Comparison of ENCODE assay signal across 8 mouse cellular contexts in the genomic region with DNA sequence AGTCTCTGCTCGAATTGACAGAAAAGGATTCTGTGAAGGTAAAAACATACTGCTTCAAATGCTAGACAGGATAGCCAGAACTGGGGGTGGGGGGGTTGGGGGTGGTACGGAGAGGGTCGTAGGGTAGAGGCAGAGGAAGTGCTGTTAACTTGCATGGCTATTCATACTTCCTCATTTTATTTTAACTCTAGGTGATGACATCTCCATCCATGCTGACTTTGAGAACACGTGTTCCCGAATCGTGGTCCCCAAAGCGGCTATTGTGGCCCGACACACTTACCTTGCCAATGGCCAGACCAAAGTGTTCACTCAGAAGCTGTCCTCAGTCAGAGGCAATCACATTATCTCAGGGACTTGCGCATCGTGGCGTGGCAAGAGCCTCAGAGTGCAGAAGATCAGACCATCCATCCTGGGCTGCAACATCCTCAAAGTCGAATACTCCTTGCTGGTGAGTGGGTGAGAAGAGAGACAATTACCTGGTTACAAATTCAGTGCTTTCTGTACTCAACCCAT. TPM values are rescaled to one million over a fixed set of nuclear protein-coding genes. Genes with fewer than 3 reads are reported as not detected.
DNase-seq lines count a peak whose midpoint lies in the region; ATAC-seq and TF ChIP-seq lines count a peak whose summit lies in the region.

No protein-coding gene starts in this region.

- H3K4me3 ChIP-seq in gastrocnemius, adult 2 months: peak overlapping the region; percentile 91
- H3K4me3 ChIP-seq in hindbrain, embryonic 10.5 days: peak overlapping the region; percentile 75

- 88% methylated on average over 12 of the region's 12 CpGs for WGBS in hindbrain, embryonic 10.5 days

- DNase-seq in gastrocnemius, adult 2 months: peak; percentile 45
- DNase-seq in gastrocnemius, postnatal 10 days: no peak
- DNase-seq in MEL-GATA-1-ER (ENCODE audit: extremely low read depth, low read depth): peak; percentile 86
- no peak for DNase-seq in hindbrain, embryonic 10.5 days (ENCODE audit: low spot score)
- peak; percentile 53 for DNase-seq in lung, postnatal 36 days
- DNase-seq in urinary bladder, postnatal 10 days (ENCODE audit: low spot score): no peak
- DNase-seq in gastrocnemius, postnatal 14 days: no peak

- TF ChIP-seq CTCF in gastrocnemius, adult 2 months (IDR thresholded peaks at IDR 0.05): no peak

- H3K36me3 ChIP-seq in hindbrain, embryonic 10.5 days: peaks cover 24% of the 10 kb centered on the region

- H3K27ac ChIP-seq in gastrocnemius, adult 2 months: peak overlapping the region; percentile 99
- no peak overlapping the region; the same call in 1 of the 2 replicates for H3K27ac ChIP-seq in hindbrain, embryonic 10.5 days

- intact Hi-C loops in gastrocnemius, adult 2 months (cut with DNase I): no loop called here
- intact Hi-C loops in gastrocnemius, postnatal 14 days (cut with DNase I; ENCODE audit: low total_unique reads): no loop called here

- H3K4me1 ChIP-seq in hindbrain, embryonic 10.5 days (replicated peaks): peaks cover 60% of the 10 kb centered on the region

- no peak for ATAC-seq in megakaryocyte-erythroid progenitor cell, adult 5-6 weeks (replicated peaks; ENCODE audit: low FRiP score, low TSS enrichment, poor library complexity, severe bottlenecking)

- no peaks in the 10 kb centered on the region for H3K27me3 ChIP-seq in hindbrain, embryonic 10.5 days (ENCODE audit: insufficient read depth, poor library complexity, severe bottlenecking)

- H3K9me3 ChIP-seq in hindbrain, embryonic 10.5 days: no peaks in the 10 kb centered on the region

RNA-seq across cellular contexts. Expression of a gene that starts 1.7 kb away (rescaled TPM):
- 100 to 1,000 TPM; 541 to 557 TPM for total RNA-seq in gastrocnemius, adult 2 months (2021)
- total RNA-seq in gastrocnemius, postnatal 10 days (2021): 100 to 1,000 TPM; 484 to 520 TPM
- 36.3 and 38.1 TPM in 2 replicates for polyA plus RNA-seq in hindbrain, embryonic 10.5 days (2016; fragmentation: Nextera tagmentation; extraction: Ambion mirVana)
- total RNA-seq in megakaryocyte-erythroid progenitor cell, adult 5-6 weeks (2014; fragmentation: Nextera tagmentation): 257 and 274 TPM in 2 replicates
- total RNA-seq in megakaryocyte-erythroid progenitor cell, adult 5-6 weeks (2017): 121 and 224 TPM in 2 replicates
- total RNA-seq in gastrocnemius, postnatal 14 days (2021): 100 to 1,000 TPM; 288 to 458 TPM

RNA-seq across cellular contexts. Expression of a gene that starts 17.3 kb away (rescaled TPM):
- total RNA-seq in gastrocnemius, adult 2 months (2021): 1 to 10 TPM in 1 of 2 experiments, not detected in 1; 1.1 TPM
- 1 to 10 TPM in 1 of 2 experiments, under 1 TPM in 1; 0.70 to 1.1 TPM for total RNA-seq in gastrocnemius, postnatal 10 days (2021)
- polyA plus RNA-seq in hindbrain, embryonic 10.5 days (2016; fragmentation: Nextera tagmentation; extraction: Ambion mirVana): 0.55 and 0.93 TPM in 2 replicates
- not detected in 2 replicates for total RNA-seq in megakaryocyte-erythroid progenitor cell, adult 5-6 weeks (2014; fragmentation: Nextera tagmentation)
- not detected in 2 replicates for total RNA-seq in megakaryocyte-erythroid progenitor cell, adult 5-6 weeks (2017)
- 1 to 10 TPM; 1.2 to 1.5 TPM for total RNA-seq in gastrocnemius, postnatal 14 days (2021)

RNA-seq across cellular contexts. Expression of a gene that starts 34.5 kb away (rescaled TPM):
- 100 to 1,000 TPM; 590 to 675 TPM for total RNA-seq in gastrocnemius, adult 2 months (2021)
- total RNA-seq in gastrocnemius, postnatal 10 days (2021): 100 to 1,000 TPM; 383 to 415 TPM
- 0.89 and 2.2 TPM in 2 replicates for polyA plus RNA-seq in hindbrain, embryonic 10.5 days (2016; fragmentation: Nextera tagmentation; extraction: Ambion mirVana)
- not detected in 2 replicates for total RNA-seq in megakaryocyte-erythroid progenitor cell, adult 5-6 weeks (2014; fragmentation: Nextera tagmentation)
- total RNA-seq in megakaryocyte-erythroid progenitor cell, adult 5-6 weeks (2017): not detected in 2 replicates
- total RNA-seq in gastrocnemius, postnatal 14 days (2021): 100 to 1,000 TPM; 460 to 465 TPM

RNA-seq across cellular contexts. Expression of a gene that starts 34.5 kb away (rescaled TPM):
- 10 to 100 TPM; 44.5 to 48.3 TPM for total RNA-seq in gastrocnemius, adult 2 months (2021)
- total RNA-seq in gastrocnemius, postnatal 10 days (2021): 10 to 100 TPM; 32.1 to 32.7 TPM
- polyA plus RNA-seq in hindbrain, embryonic 10.5 days (2016; fragmentation: Nextera tagmentation; extraction: Ambion mirVana): 25.3 and 29.4 TPM in 2 replicates
- total RNA-seq in megakaryocyte-erythroid progenitor cell, adult 5-6 weeks (2014; fragmentation: Nextera tagmentation): 18.4 and 38.1 TPM in 2 replicates
- total RNA-seq in megakaryocyte-erythroid progenitor cell, adult 5-6 weeks (2017): 56.0 and 72.8 TPM in 2 replicates
- 10 to 100 TPM; 30.3 to 34.0 TPM for total RNA-seq in gastrocnemius, postnatal 14 days (2021)

RNA-seq across cellular contexts. Expression of a gene that starts 37.0 kb away (rescaled TPM):
- under 1 TPM; 0.41 to 0.92 TPM for total RNA-seq in gastrocnemius, adult 2 months (2021)
- total RNA-seq in gastrocnemius, postnatal 10 days (2021): 1 to 10 TPM in 1 of 2 experiments, under 1 TPM in 1; 0.96 to 1.9 TPM
- 0.92 and 1.5 TPM in 2 replicates for polyA plus RNA-seq in hindbrain, embryonic 10.5 days (2016; fragmentation: Nextera tagmentation; extraction: Ambion mirVana)
- not detected in 2 replicates for total RNA-seq in megakaryocyte-erythroid progenitor cell, adult 5-6 weeks (2014; fragmentation: Nextera tagmentation)
- total RNA-seq in megakaryocyte-erythroid progenitor cell, adult 5-6 weeks (2017): not detected in 2 replicates
- 1 to 10 TPM in 1 of 2 experiments, under 1 TPM in 1; 0.66 to 1.9 TPM for total RNA-seq in gastrocnemius, postnatal 14 days (2021)

Comparison
In these comparisons a context has a peak if more than half of its experiments do, and no peak if none do; other contexts are left out.
1. DNase-seq: peak in gastrocnemius, adult 2 months (single experiment), MEL-GATA-1-ER (single experiment) and lung, postnatal 36 days (single experiment); none in gastrocnemius, postnatal 10 days (single experiment), hindbrain, embryonic 10.5 days (single experiment), urinary bladder, postnatal 10 days (single experiment) and gastrocnemius, postnatal 14 days (single experiment).
2. RNA of a gene that starts 34.5 kb away (total RNA-seq): 590 to 675 TPM in gastrocnemius, adult 2 months, 460 to 465 TPM in gastrocnemius, postnatal 14 days and 383 to 415 TPM in gastrocnemius, postnatal 10 days; not detected in megakaryocyte-erythroid progenitor cell, adult 5-6 weeks; every median in the first group is over 100 times any median in the second.